Mouse (Mus musculus): Measurements from ENCODE around the gene Nrxn1.

DNA sequence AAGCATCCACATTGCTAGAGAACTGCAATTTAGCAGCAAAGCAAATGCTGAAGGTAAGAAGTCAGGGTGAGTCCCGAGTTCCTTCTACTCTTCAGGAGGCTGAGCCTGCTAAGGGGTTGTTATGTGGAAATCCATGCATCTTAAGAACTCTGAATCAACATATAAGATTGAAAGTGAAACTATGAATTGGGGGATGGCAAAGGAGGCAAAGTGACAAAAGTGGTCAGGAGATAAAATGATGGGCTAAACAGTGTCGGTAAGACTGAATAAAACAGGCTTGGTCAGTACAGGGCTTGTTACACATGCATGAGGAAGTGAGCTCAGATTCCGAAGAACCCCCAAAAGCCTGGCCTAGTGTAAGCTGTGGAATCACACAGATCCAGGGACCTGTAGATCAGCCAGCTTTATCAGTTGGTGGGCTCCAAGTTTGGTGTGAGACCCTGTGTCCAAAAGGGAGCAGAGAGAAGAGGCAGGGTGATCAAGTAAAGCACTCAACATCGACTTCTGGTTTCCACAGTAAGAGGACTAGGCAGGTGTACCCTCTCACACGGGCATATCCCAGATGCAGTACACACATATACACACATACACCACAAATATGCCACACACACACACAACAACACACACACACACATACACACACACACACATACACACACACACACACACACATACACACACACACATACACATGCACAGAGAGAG is 85.3 kb downstream of the Nrxn1 start:
- TF ChIP-seq POLR2A (IDR thresholded peaks at IDR 0.05; ENCODE audit: insufficient read depth, low read depth, low read length) (no peak), CTCF (IDR thresholded peaks at IDR 0.05; ENCODE audit: insufficient read depth, low read depth, low read length) (no peak)
